ENCODE assay signal across 23 mouse cellular contexts in genomic region chr19:8614343-8614742, GRCm38 (mm10). TPM values are rescaled to one million over a fixed set of nuclear protein-coding genes. Genes with fewer than 3 reads are reported as not detected.
"Had no signal": no experiment of that assay in that cellular context is flagged by ENCODE, and none has a peak within 500 bp of the region (broad histone marks: within the 10 kb centered on the region; RNA-seq: fewer than 3 reads in every experiment).

No protein-coding gene starts in this region.

- ATAC-seq: liver, postnatal 0 days; lung, postnatal 0 days had no signal

- H3K4me2 ChIP-seq: limb, embryonic 12.5 days; limb, embryonic 15.5 days; liver, embryonic 11.5 days; lung, embryonic 14.5 days had no signal

- H3K27ac ChIP-seq: limb, embryonic 12.5 days; limb, embryonic 15.5 days; liver, embryonic 14.5 days; macrophage; midbrain, embryonic 10.5 days had no signal

- DNase-seq: kidney, adult 11 months; kidney, postnatal 25 days; left cerebral cortex, postnatal 4 days; liver, postnatal 0 days; lung, embryonic 14.5 days; midbrain, embryonic 14.5 days; right cerebral cortex, adult 18-20 months; right cerebral cortex, postnatal 14 days; right cerebral cortex, postnatal 4 days; thymus, postnatal 25 days had no signal

- H3K9ac ChIP-seq: limb, embryonic 12.5 days; limb, embryonic 15.5 days; liver, embryonic 14.5 days; liver, postnatal 0 days; lung, embryonic 14.5 days had no signal

- H3K36me3 ChIP-seq: limb, embryonic 12.5 days; limb, embryonic 15.5 days; midbrain, embryonic 10.5 days had no signal

- H3K4me1 ChIP-seq: limb, embryonic 12.5 days; limb, embryonic 15.5 days had no signal

- H3K27me3 ChIP-seq: limb, embryonic 12.5 days; limb, embryonic 15.5 days had no signal

- H3K9me3 ChIP-seq: limb, embryonic 12.5 days; limb, embryonic 15.5 days; midbrain, embryonic 10.5 days had no signal

- H3K4me3 ChIP-seq: limb, embryonic 12.5 days; limb, embryonic 15.5 days; midbrain, embryonic 10.5 days had no signal

RNA-seq across cellular contexts. Expression of gene Slc22a6, which starts 3.5 kb away (rescaled TPM):
- total RNA-seq: megakaryocyte, adult 5-6 weeks had no signal
- polyA plus RNA-seq: large intestine, adult 2 months; limb, embryonic 12.5 days; liver, embryonic 11.5 days; liver, postnatal 0 days; lung, embryonic 14.5 days; lung, postnatal 0 days; macrophage; neural tube, embryonic 14.5 days; stomach, embryonic 14.5 days; thymus, postnatal 0 days had no signal

RNA-seq across cellular contexts. Expression of gene Slc22a8, which starts 23.3 kb away (rescaled TPM):
- total RNA-seq: megakaryocyte, adult 5-6 weeks had no signal
- polyA plus RNA-seq: large intestine, adult 2 months; limb, embryonic 12.5 days; lung, embryonic 14.5 days; macrophage; stomach, embryonic 14.5 days had no signal

RNA-seq across cellular contexts. Expression of gene Chrm1, which starts 49.2 kb away (rescaled TPM):
- polyA plus RNA-seq: kidney, embryonic 14.5 days; liver, postnatal 0 days; macrophage; midbrain, embryonic 10.5 days had no signal
